Mouse (Mus musculus): ENCODE results near the gene Atp5j2. TPM values are rescaled to one million over a fixed set of nuclear protein-coding genes. Genes with fewer than 3 reads are reported as not detected.
"Not testable (repeated sequence)": the region's sequence is repeated elsewhere in the genome, so short reads cannot be mapped to it uniquely, and the experiment has no call there.

Atp5j2 gene
- polyA plus RNA-seq (2011; ENCODE audit: insufficient read depth, insufficient read length, low read depth, missing spikeins), result 300 and 316 TPM in 2 replicates

DNA sequence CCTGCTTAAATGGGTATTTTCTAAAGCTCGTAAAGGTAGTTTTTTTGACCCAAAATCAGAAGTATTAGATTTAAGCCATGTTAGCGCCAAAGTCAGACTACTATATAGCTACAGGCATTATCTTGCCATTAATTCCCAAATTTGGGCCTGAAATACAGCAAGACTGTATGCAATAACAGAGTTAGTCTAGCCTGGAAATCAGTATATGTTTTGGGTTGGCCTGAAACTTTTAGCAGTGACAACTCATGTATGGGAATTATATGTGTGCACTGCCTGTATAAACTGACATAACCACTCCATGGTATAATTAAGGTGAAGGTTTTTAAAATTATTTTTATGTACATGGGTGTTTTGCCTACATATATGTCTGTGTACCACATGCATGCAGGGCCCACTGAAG is at the start of gene Atp5j2:
Gene Atp5j2 (minus strand): TSS at position 101 of the 400 bp plus-strand sequence.
- Histone ChIP-seq H3K27me3 (ENCODE audit: control insufficient read depth, insufficient read depth, low read length, poor library complexity, severe bottlenecking) (no peaks in the 10 kb centered on the region), H3K9ac (ENCODE audit: low read depth, poor library complexity, severe bottlenecking) (peak within 1 kb of the TSS; percentile 85), H3K27ac (ENCODE audit: insufficient read depth, low read length) (peak within 1 kb of the TSS; percentile 94), H3K9me3 (replicated peaks; ENCODE audit: control insufficient read depth, insufficient read depth, low read length, poor library complexity, severe bottlenecking) (no peaks in the 10 kb centered on the region), H3K36me3 (ENCODE audit: control insufficient read depth, insufficient read depth, low read length, poor library complexity, severe bottlenecking) (peaks cover 14% of the 10 kb centered on the region), H3K4me3 (ENCODE audit: low read depth, low read length) (peak within 1 kb of the TSS; percentile 96), H3K4me1 (ENCODE audit: control insufficient read depth, insufficient read depth, low read length) (no peaks in the 10 kb centered on the region)
- TF ChIP-seq CTCF (IDR thresholded peaks at IDR 0.05; ENCODE audit: low read depth, low read length) (no peak), POLR2A (IDR thresholded peaks at IDR 0.05; ENCODE audit: insufficient read depth, low read length) (no peak), EP300 (IDR thresholded peaks at IDR 0.05; ENCODE audit: insufficient read depth, low read depth, low read length) (no peak)

DNA sequence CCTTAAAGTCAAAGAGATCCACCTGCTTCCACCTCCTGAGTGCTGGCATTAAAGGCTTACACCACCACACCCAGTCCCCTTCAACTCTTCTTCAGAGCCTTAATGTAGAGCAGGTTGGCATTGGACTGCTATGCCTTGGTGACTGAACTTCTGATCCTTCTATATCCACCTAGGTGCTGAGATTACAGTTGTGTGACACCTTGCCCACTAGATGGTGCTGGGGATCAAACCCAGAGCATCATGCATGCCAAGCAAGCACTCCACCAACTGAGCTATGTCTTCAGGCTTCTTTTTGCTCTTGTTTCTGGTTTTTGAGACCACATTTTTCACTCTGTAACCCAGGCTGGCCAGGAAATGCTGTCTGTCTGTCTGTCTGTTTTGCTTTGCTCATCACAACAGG is 42.8 kb upstream of the Atp5j2 start:
- Histone ChIP-seq H3K27me3 (ENCODE audit: control insufficient read depth, insufficient read depth, low read length, poor library complexity, severe bottlenecking) (no peaks in the 10 kb centered on the region), H3K9me3 (replicated peaks; ENCODE audit: control insufficient read depth, insufficient read depth, low read length, poor library complexity, severe bottlenecking) (no peaks in the 10 kb centered on the region), H3K27ac (ENCODE audit: insufficient read depth, low read length) (no peak overlapping the region), H3K36me3 (ENCODE audit: control insufficient read depth, insufficient read depth, low read length, poor library complexity, severe bottlenecking) (peaks cover 64% of the 10 kb centered on the region), H3K4me3 (ENCODE audit: low read depth, low read length) (no peak overlapping the region), H3K4me1 (ENCODE audit: control insufficient read depth, insufficient read depth, low read length) (no peaks in the 10 kb centered on the region), H3K9ac (ENCODE audit: low read depth, poor library complexity, severe bottlenecking) (no peak overlapping the region)
- TF ChIP-seq CTCF (IDR thresholded peaks at IDR 0.05; ENCODE audit: low read depth, low read length) (peak; percentile 44), EP300 (IDR thresholded peaks at IDR 0.05; ENCODE audit: insufficient read depth, low read depth, low read length) (no peak)

GRCm38 (mm10) chr5:145231893-145232411 is 40.1 kb upstream of the Atp5j2 start:
- TF ChIP-seq POLR2A (IDR thresholded peaks at IDR 0.05; ENCODE audit: insufficient read depth, low read length) (no peak), CTCF (IDR thresholded peaks at IDR 0.05; ENCODE audit: low read depth, low read length) (no peak), EP300 (IDR thresholded peaks at IDR 0.05; ENCODE audit: insufficient read depth, low read depth, low read length) (no peak)
- peak overlapping the region; percentile 88 for H3K9ac ChIP-seq (ENCODE audit: low read depth, poor library complexity, severe bottlenecking)
- no peaks in the 10 kb centered on the region for H3K9me3 ChIP-seq (replicated peaks; ENCODE audit: control insufficient read depth, insufficient read depth, low read length, poor library complexity, severe bottlenecking)
- H3K4me1 ChIP-seq (ENCODE audit: control insufficient read depth, insufficient read depth, low read length), result no peaks in the 10 kb centered on the region
- H3K27ac ChIP-seq (ENCODE audit: insufficient read depth, low read length), result no peak overlapping the region
- peaks cover 38% of the 10 kb centered on the region for H3K36me3 ChIP-seq (ENCODE audit: control insufficient read depth, insufficient read depth, low read length, poor library complexity, severe bottlenecking)
- peak overlapping the region; percentile 79 for H3K4me3 ChIP-seq (ENCODE audit: low read depth, low read length)
- H3K27me3 ChIP-seq (ENCODE audit: control insufficient read depth, insufficient read depth, low read length, poor library complexity, severe bottlenecking), result no peaks in the 10 kb centered on the region

- H3K9ac ChIP-seq (ENCODE audit: low read depth, poor library complexity, severe bottlenecking), result peak within 1 kb of the TSS; percentile 88
Measured at GRCm38 (mm10) chr5:145231367-145231871, 39.6 kb upstream of the Atp5j2 start, which contains the start of gene Zfp655. Gene Zfp655, plus strand, starts transcription at chr5:145231715.

DNA sequence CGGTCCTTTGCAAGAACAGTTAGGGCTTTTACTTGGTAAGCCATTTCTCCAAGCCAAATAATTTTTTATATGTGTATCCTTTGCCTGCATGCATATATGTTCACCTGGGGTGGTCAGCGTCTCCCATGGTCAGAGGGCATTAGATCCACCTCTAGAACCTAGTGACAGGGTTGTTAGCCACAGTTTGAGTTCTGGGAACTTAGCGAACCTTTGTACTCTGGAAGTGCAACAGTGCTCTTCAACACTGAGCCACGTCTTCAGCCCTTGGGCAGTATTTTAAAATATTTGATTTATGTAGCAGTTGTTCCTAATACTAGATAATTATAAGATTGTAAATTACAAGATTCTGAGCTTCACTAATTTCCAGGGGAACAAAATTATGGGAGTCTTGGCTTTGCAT is 38.8 kb upstream of the Atp5j2 start:
- TF ChIP-seq CTCF (IDR thresholded peaks at IDR 0.05; ENCODE audit: low read depth, low read length), result no peak
- TF ChIP-seq EP300 (IDR thresholded peaks at IDR 0.05; ENCODE audit: insufficient read depth, low read depth, low read length), result no peak
- TF ChIP-seq POLR2A (IDR thresholded peaks at IDR 0.05; ENCODE audit: insufficient read depth, low read length), result no peak
- H3K4me1 ChIP-seq (ENCODE audit: control insufficient read depth, insufficient read depth, low read length), result no peaks in the 10 kb centered on the region

More at GRCm38 (mm10) chr5:145231367-145231871, 39.6 kb upstream of the Atp5j2 start, which contains the start of gene Zfp655:
- no peak for TF ChIP-seq CTCF (IDR thresholded peaks at IDR 0.05; ENCODE audit: low read depth, low read length)
- TF ChIP-seq EP300 (IDR thresholded peaks at IDR 0.05; ENCODE audit: insufficient read depth, low read depth, low read length), result peak; percentile 91
- peak; percentile 92 for TF ChIP-seq POLR2A (IDR thresholded peaks at IDR 0.05; ENCODE audit: insufficient read depth, low read length)
- peaks cover 33% of the 10 kb centered on the region for H3K36me3 ChIP-seq (ENCODE audit: control insufficient read depth, insufficient read depth, low read length, poor library complexity, severe bottlenecking)
- H3K4me3 ChIP-seq (ENCODE audit: low read depth, low read length), result peak within 1 kb of the TSS; percentile 79
- no peaks in the 10 kb centered on the region for H3K4me1 ChIP-seq (ENCODE audit: control insufficient read depth, insufficient read depth, low read length)
- H3K27ac ChIP-seq (ENCODE audit: insufficient read depth, low read length), result peak within 1 kb of the TSS; percentile 76
- H3K9me3 ChIP-seq (replicated peaks; ENCODE audit: control insufficient read depth, insufficient read depth, low read length, poor library complexity, severe bottlenecking), result no peaks in the 10 kb centered on the region
- H3K27me3 ChIP-seq (ENCODE audit: control insufficient read depth, insufficient read depth, low read length, poor library complexity, severe bottlenecking), result no peaks in the 10 kb centered on the region

GRCm38 (mm10) chr5:145229283-145229682 is 37.4 kb upstream of the Atp5j2 start:
- not testable (repeated sequence) for H3K27ac ChIP-seq (ENCODE audit: insufficient read depth, low read length); H3K4me1 ChIP-seq (ENCODE audit: control insufficient read depth, insufficient read depth, low read length); H3K9me3 ChIP-seq (replicated peaks; ENCODE audit: control insufficient read depth, insufficient read depth, low read length, poor library complexity, severe bottlenecking); H3K9ac ChIP-seq (ENCODE audit: low read depth, poor library complexity, severe bottlenecking); H3K27me3 ChIP-seq (ENCODE audit: control insufficient read depth, insufficient read depth, low read length, poor library complexity, severe bottlenecking); H3K4me3 ChIP-seq (ENCODE audit: low read depth, low read length)
- peaks cover 14% of the 10 kb centered on the region for H3K36me3 ChIP-seq (ENCODE audit: control insufficient read depth, insufficient read depth, low read length, poor library complexity, severe bottlenecking)

More for the DNA sequence above, 38.8 kb upstream of the Atp5j2 start:
- Histone ChIP-seq H3K9me3 (replicated peaks; ENCODE audit: control insufficient read depth, insufficient read depth, low read length, poor library complexity, severe bottlenecking) (no peaks in the 10 kb centered on the region), H3K27me3 (ENCODE audit: control insufficient read depth, insufficient read depth, low read length, poor library complexity, severe bottlenecking) (no peaks in the 10 kb centered on the region), H3K27ac (ENCODE audit: insufficient read depth, low read length) (peak overlapping the region; percentile 76), H3K4me3 (ENCODE audit: low read depth, low read length) (0 out of 2 replicates have a peak overlapping the region, but pooled peaks have one; percentile 24), H3K36me3 (ENCODE audit: control insufficient read depth, insufficient read depth, low read length, poor library complexity, severe bottlenecking) (peaks cover 28% of the 10 kb centered on the region), H3K9ac (ENCODE audit: low read depth, poor library complexity, severe bottlenecking) (peak overlapping the region; percentile 88)
